Mouse (Mus musculus): ENCODE measurements around the gene Mras.

DNA sequence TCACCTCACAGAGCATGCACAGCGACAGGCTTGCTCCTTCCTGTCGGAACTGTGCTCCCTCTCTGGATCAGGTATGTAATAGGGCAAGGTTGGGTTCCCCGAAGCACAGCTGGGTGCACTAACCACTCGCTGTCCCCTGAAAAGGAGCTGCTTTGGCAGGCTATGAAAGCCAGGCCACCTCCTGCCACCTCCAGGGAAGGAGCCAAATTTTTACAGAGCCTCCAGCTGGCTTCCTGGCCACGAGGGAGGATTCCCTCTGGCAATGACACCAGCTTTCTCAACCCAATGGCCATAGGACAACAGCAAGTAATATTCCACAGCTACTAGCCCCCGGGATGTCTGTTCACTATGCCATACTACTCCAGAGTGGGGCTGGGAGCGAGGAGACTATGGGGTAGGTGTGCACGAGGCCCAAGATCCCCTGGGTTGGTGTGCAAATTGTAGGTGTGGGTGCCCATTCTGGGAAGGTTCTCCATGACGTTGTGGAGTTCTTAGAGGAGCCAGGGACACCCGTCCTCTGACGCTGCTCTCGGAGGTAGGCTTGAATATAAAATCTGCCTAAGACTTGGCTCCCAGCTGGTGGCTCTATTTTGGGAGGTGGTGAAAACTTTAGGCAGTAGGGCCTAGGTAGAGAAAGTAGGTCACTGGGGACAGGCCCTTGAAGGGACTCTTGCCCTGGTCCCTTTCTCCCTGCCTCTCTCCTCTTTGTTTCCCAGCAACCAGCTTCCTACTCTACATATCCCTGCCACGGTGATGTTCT, 39.9 kb downstream of the Mras start:
- TF ChIP-seq EP300 (IDR thresholded peaks at IDR 0.05; ENCODE audit: insufficient read depth, low read depth, low read length) (no peak), CTCF (IDR thresholded peaks at IDR 0.05; ENCODE audit: low read depth, low read length) (no peak)

All from ES-Bruce4 (cell line).